Comparison of ENCODE assay signal across 28 mouse cellular contexts in genomic region chr7:72481275-72481674, GRCm38 (mm10).
A peak's percentile ranks its signal among the peaks of the same experiment; 100 is the strongest.
DNase-seq lines count a peak whose midpoint lies in the region; ATAC-seq lines count a peak whose summit lies in the region.
"Had no signal": no experiment of that assay in that cellular context is flagged by ENCODE, and none has a peak within 500 bp of the region (broad histone marks: within the 10 kb centered on the region; RNA-seq: fewer than 3 reads in every experiment).

No protein-coding gene starts in this region.

- H3K36me3 ChIP-seq in embryonic facial prominence, embryonic 12.5 days: no peaks in the 10 kb centered on the region
- H3K36me3 ChIP-seq in limb, embryonic 13.5 days: no peaks in the 10 kb centered on the region
- no peaks in the 10 kb centered on the region for H3K36me3 ChIP-seq in forebrain, embryonic 11.5 days (ENCODE audit: control insufficient read depth, insufficient read depth, low read length)
- H3K36me3 ChIP-seq: hindbrain, embryonic 10.5 days; hindbrain, embryonic 15.5 days; liver, embryonic 15.5 days; neural tube, embryonic 15.5 days; stomach, embryonic 15.5 days had no signal

- H3K27me3 ChIP-seq in embryonic facial prominence, embryonic 12.5 days: no peaks in the 10 kb centered on the region
- H3K27me3 ChIP-seq in limb, embryonic 13.5 days: no peaks in the 10 kb centered on the region
- H3K27me3 ChIP-seq in forebrain, embryonic 11.5 days (ENCODE audit: control insufficient read depth, insufficient read depth, low read length): no peaks in the 10 kb centered on the region
- H3K27me3 ChIP-seq: hindbrain, embryonic 15.5 days; liver, embryonic 15.5 days; neural tube, embryonic 15.5 days; Patski; stomach, embryonic 15.5 days had no signal

- peaks cover 7% of the 10 kb centered on the region for H3K4me1 ChIP-seq in embryonic facial prominence, embryonic 12.5 days
- H3K4me1 ChIP-seq in limb, embryonic 13.5 days: peaks cover 30% of the 10 kb centered on the region
- no peaks in the 10 kb centered on the region for H3K4me1 ChIP-seq in forebrain, embryonic 11.5 days (replicated peaks; ENCODE audit: control insufficient read depth, insufficient read depth, low read length)
- H3K4me1 ChIP-seq: hindbrain, embryonic 10.5 days; hindbrain, embryonic 15.5 days; liver, embryonic 15.5 days; neural tube, embryonic 15.5 days; stomach, embryonic 15.5 days had no signal

- 70% methylated on average over 2 of the region's 2 CpGs for WGBS in embryonic facial prominence, embryonic 12.5 days
- WGBS in limb, embryonic 13.5 days: 57% methylated on average over 2 of the region's 2 CpGs
- 96% methylated on average over 2 of the region's 2 CpGs for WGBS in forebrain, embryonic 11.5 days

- no peak for ATAC-seq in embryonic facial prominence, embryonic 12.5 days (ENCODE audit: insufficient number of reproducible peaks, insufficient read depth, low FRiP score, low TSS enrichment)
- ATAC-seq in limb, embryonic 13.5 days (ENCODE audit: low FRiP score, low read depth): no peak
- no peak for ATAC-seq in forebrain, embryonic 11.5 days (replicated peaks; ENCODE audit: low FRiP score)
- ATAC-seq: forebrain, embryonic 14.5 days; inflammation-experienced regulatory T-cells, adult 6 months; Patski had no signal

- DNase-seq in adipocyte (ENCODE audit: low spot score): peak; percentile 41
- DNase-seq in fat pad, adult 2 months (ENCODE audit: extremely low read depth, low read depth, low spot score): peak; percentile 74
- DNase-seq in forebrain, embryonic 11.5 days (ENCODE audit: low spot score): no peak
- no peak for DNase-seq in left cerebral cortex, adult 18-20 months (ENCODE audit: low spot score in 2 of 2)
- DNase-seq in adrenal gland, adult 2 months: no peak
- DNase-seq: adrenal gland, postnatal 25 days; cerebellum, adult 11-12 months; cerebellum, adult 9-11 months; gastrocnemius, postnatal 14 days; heart, postnatal 14 days; kidney, adult 11 months; kidney, postnatal 4 days; layer of hippocampus, adult 9-11 months; lung, embryonic 14.5 days; lung, postnatal 36 days; retina, postnatal 1 day; right cerebral cortex, postnatal 14 days had no signal

- no peak overlapping the region for H3K9ac ChIP-seq in embryonic facial prominence, embryonic 12.5 days
- H3K9ac ChIP-seq in limb, embryonic 13.5 days: no peak overlapping the region
- no peak overlapping the region for H3K9ac ChIP-seq in forebrain, embryonic 11.5 days (ENCODE audit: low read length)
- H3K9ac ChIP-seq: hindbrain, embryonic 15.5 days; liver, embryonic 15.5 days; lung, embryonic 14.5 days; neural tube, embryonic 15.5 days; stomach, embryonic 15.5 days had no signal

- H3K4me3 ChIP-seq in embryonic facial prominence, embryonic 12.5 days: no peak overlapping the region
- H3K4me3 ChIP-seq in limb, embryonic 13.5 days: no peak overlapping the region
- no peak overlapping the region for H3K4me3 ChIP-seq in forebrain, embryonic 11.5 days (ENCODE audit: low read depth, low read length)
- H3K4me3 ChIP-seq: hindbrain, embryonic 10.5 days; hindbrain, embryonic 15.5 days; liver, embryonic 15.5 days; neural tube, embryonic 15.5 days; stomach, embryonic 15.5 days had no signal

- H3K4me2 ChIP-seq in embryonic facial prominence, embryonic 12.5 days (replicated peaks): no peak overlapping the region
- no peak overlapping the region for H3K4me2 ChIP-seq in limb, embryonic 13.5 days (replicated peaks)
- H3K4me2 ChIP-seq in forebrain, embryonic 11.5 days (ENCODE audit: low read depth, low read length, severe bottlenecking): no peak overlapping the region
- H3K4me2 ChIP-seq: hindbrain, embryonic 15.5 days; liver, embryonic 15.5 days; lung, embryonic 14.5 days; midbrain, embryonic 11.5 days; neural tube, embryonic 15.5 days; stomach, embryonic 15.5 days had no signal

- H3K9me3 ChIP-seq in embryonic facial prominence, embryonic 12.5 days: no peaks in the 10 kb centered on the region
- H3K9me3 ChIP-seq in limb, embryonic 13.5 days: no peaks in the 10 kb centered on the region
- no peaks in the 10 kb centered on the region for H3K9me3 ChIP-seq in forebrain, embryonic 11.5 days (ENCODE audit: control insufficient read depth, low read length)
- H3K9me3 ChIP-seq: hindbrain, embryonic 10.5 days; hindbrain, embryonic 15.5 days; liver, embryonic 15.5 days; neural tube, embryonic 15.5 days; stomach, embryonic 15.5 days had no signal

- peak overlapping the region; percentile 88 for H3K27ac ChIP-seq in embryonic facial prominence, embryonic 12.5 days
- peak overlapping the region; percentile 76 for H3K27ac ChIP-seq in limb, embryonic 13.5 days
- H3K27ac ChIP-seq in forebrain, embryonic 11.5 days (ENCODE audit: low read depth, low read length): no peak overlapping the region
- H3K27ac ChIP-seq: hindbrain, embryonic 10.5 days; hindbrain, embryonic 15.5 days; liver, embryonic 15.5 days; neural tube, embryonic 15.5 days; stomach, embryonic 15.5 days had no signal

Comparison
In these comparisons a context has a peak if more than half of its experiments do, and no peak if none do; other contexts are left out.
1. DNase-seq: peak in adipocyte (single experiment) and fat pad, adult 2 months (single experiment); none in forebrain, embryonic 11.5 days (single experiment), left cerebral cortex, adult 18-20 months (0 of 2) and adrenal gland, adult 2 months (single experiment).